Mouse (Mus musculus): ENCODE measurements around the gene Carm1. TPM values are rescaled to one million over a fixed set of nuclear protein-coding genes. Genes with fewer than 3 reads are reported as not detected.

Carm1 gene
- polyA plus RNA-seq, 1 experiment from 2014 or later: 44.0 TPM

DNA sequence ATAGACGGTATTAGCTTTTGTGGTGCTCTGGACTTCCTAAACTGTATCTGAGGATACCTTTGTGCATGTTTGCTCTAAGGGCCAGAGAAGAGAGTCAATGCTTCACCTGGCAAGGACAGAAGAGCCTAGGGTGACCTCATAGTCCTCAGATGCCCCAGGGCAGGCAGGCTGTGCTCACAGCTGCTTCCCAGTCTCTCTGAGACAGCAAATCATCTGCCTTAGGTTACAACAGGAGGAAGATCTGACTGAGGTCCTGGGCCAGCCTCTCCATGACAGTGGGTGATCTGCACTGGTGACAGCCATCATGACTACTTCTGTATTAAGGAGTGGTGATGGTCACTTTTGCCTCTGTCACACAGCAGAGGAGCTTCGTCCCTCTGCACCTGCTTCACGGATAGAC is 12.5 kb downstream of the Carm1 start:
- Histone ChIP-seq H3K27ac (ENCODE audit: low read depth, low read length) (peak overlapping the region; percentile 85), H3K4me3 (ENCODE audit: low read depth, low read length) (no peak overlapping the region), H3K27me3 (ENCODE audit: control insufficient read depth, insufficient read depth, low read length) (no peaks in the 10 kb centered on the region), H3K9me3 (replicated peaks; ENCODE audit: control insufficient read depth, low read length) (no peaks in the 10 kb centered on the region), H3K4me2 (peak overlapping the region; percentile 19; the same call in 1 of the 2 replicates), H3K9ac (ENCODE audit: low read depth, low read length) (no peak overlapping the region; the same call in 1 of the 2 replicates), H3K4me1 (ENCODE audit: control insufficient read depth, insufficient read depth, low read length) (peaks cover 23% of the 10 kb centered on the region), H3K36me3 (ENCODE audit: control insufficient read depth, insufficient read depth, low read length) (peaks cover 9% of the 10 kb centered on the region)
- WGBS (ENCODE audit: insufficient replicate concordance): 89% methylated on average over 3 of the region's 3 CpGs
- no peak for ATAC-seq (replicated peaks; ENCODE audit: insufficient number of reproducible peaks, low FRiP score, low TSS enrichment)

DNA sequence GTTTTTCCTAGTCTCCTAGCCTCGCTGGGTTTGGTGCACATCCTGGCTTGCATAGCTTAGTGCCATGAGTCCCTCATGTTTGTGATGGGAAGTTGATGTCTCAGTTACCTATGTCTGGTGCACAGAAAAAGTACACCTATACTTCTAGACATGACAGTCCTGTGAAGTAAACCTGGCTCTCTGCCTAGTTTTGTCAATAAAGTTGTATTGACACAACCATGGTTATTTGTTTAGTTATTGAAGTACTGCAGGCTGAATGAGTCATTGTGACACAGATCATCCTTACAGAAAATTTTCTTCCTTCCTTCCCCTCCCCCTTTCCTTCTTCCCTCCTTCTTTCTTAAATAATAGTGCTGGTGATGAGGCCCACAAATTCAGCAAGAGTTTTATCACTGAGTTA is 17.7 kb downstream of the Carm1 start:
- Histone ChIP-seq H3K9me3 (replicated peaks; ENCODE audit: control insufficient read depth, low read length) (no peaks in the 10 kb centered on the region), H3K36me3 (ENCODE audit: control insufficient read depth, insufficient read depth, low read length) (peaks cover 8% of the 10 kb centered on the region), H3K4me3 (ENCODE audit: low read depth, low read length) (no peak overlapping the region), H3K9ac (ENCODE audit: low read depth, low read length) (no peak overlapping the region), H3K27ac (ENCODE audit: low read depth, low read length) (no peak overlapping the region), H3K27me3 (ENCODE audit: control insufficient read depth, insufficient read depth, low read length) (no peaks in the 10 kb centered on the region), H3K4me1 (ENCODE audit: control insufficient read depth, insufficient read depth, low read length) (peaks cover 11% of the 10 kb centered on the region), H3K4me2 (no peak overlapping the region)
- no peak for ATAC-seq (replicated peaks; ENCODE audit: insufficient number of reproducible peaks, low FRiP score, low TSS enrichment)
- 67% methylated on average over 1 of the region's 1 CpGs for WGBS (ENCODE audit: insufficient replicate concordance)

GRCm38 (mm10) chr9:21565004-21565586 is 18.4 kb downstream of the Carm1 start:
- H3K36me3 ChIP-seq (ENCODE audit: control insufficient read depth, insufficient read depth, low read length): peaks cover 15% of the 10 kb centered on the region
- H3K4me1 ChIP-seq (ENCODE audit: control insufficient read depth, insufficient read depth, low read length): peaks cover 11% of the 10 kb centered on the region
- no peaks in the 10 kb centered on the region for H3K9me3 ChIP-seq (replicated peaks; ENCODE audit: control insufficient read depth, low read length)
- ATAC-seq (replicated peaks; ENCODE audit: insufficient number of reproducible peaks, low FRiP score, low TSS enrichment): no peak
- H3K27me3 ChIP-seq (ENCODE audit: control insufficient read depth, insufficient read depth, low read length): no peaks in the 10 kb centered on the region
- no peak overlapping the region for H3K4me3 ChIP-seq (ENCODE audit: low read depth, low read length)
- no peak overlapping the region for H3K4me2 ChIP-seq
- WGBS (ENCODE audit: insufficient replicate concordance): 62% methylated on average over 4 of the region's 4 CpGs
- H3K9ac ChIP-seq (ENCODE audit: low read depth, low read length): no peak overlapping the region
- H3K27ac ChIP-seq (ENCODE audit: low read depth, low read length): no peak overlapping the region

- H3K36me3 ChIP-seq (ENCODE audit: control insufficient read depth, insufficient read depth, low read length): peaks cover 22% of the 10 kb centered on the region
- H3K4me1 ChIP-seq (ENCODE audit: control insufficient read depth, insufficient read depth, low read length): peaks cover 11% of the 10 kb centered on the region
- H3K4me2 ChIP-seq: no peak overlapping the region
- no peak overlapping the region for H3K9ac ChIP-seq (ENCODE audit: low read depth, low read length)
- no peak for ATAC-seq (replicated peaks; ENCODE audit: insufficient number of reproducible peaks, low FRiP score, low TSS enrichment)
- H3K27me3 ChIP-seq (ENCODE audit: control insufficient read depth, insufficient read depth, low read length): no peaks in the 10 kb centered on the region
- H3K4me3 ChIP-seq (ENCODE audit: low read depth, low read length): no peak overlapping the region
- WGBS (ENCODE audit: insufficient replicate concordance): 80% methylated on average over 1 of the region's 1 CpGs
- no peaks in the 10 kb centered on the region for H3K9me3 ChIP-seq (replicated peaks; ENCODE audit: control insufficient read depth, low read length)
- no peak overlapping the region for H3K27ac ChIP-seq (ENCODE audit: low read depth, low read length)
Measured at GRCm38 (mm10) chr9:21566538-21566937, 19.8 kb downstream of the Carm1 start.

DNA sequence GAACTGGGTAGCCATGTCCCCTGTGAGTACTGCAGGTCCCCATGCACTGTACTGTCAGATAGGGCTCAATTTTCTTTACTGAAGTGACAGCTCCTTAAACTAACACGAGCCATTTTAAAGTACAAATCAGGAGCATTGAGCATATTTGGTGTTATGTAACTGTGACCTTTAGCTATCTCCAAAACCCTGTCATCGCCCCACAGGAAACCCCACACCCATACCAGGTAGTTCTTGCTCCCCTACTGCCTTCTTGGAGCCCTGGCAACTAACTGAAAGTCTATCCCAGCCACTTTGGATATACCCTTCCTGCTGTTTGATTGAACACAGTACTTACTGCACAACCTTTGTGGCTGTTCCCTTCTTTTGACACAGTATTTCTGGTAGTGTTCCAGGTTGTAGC is 20.4 kb downstream of the Carm1 start:
- H3K36me3 ChIP-seq (ENCODE audit: control insufficient read depth, insufficient read depth, low read length): peaks cover 24% of the 10 kb centered on the region
- H3K9ac ChIP-seq (ENCODE audit: low read depth, low read length): no peak overlapping the region
- no peaks in the 10 kb centered on the region for H3K9me3 ChIP-seq (replicated peaks; ENCODE audit: control insufficient read depth, low read length)
- no peak overlapping the region for H3K4me3 ChIP-seq (ENCODE audit: low read depth, low read length)
- peaks cover 11% of the 10 kb centered on the region for H3K4me1 ChIP-seq (ENCODE audit: control insufficient read depth, insufficient read depth, low read length)
- no peak overlapping the region for H3K27ac ChIP-seq (ENCODE audit: low read depth, low read length)
- WGBS (ENCODE audit: insufficient replicate concordance): 79% methylated on average over 2 of the region's 2 CpGs
- no peak for ATAC-seq (replicated peaks; ENCODE audit: insufficient number of reproducible peaks, low FRiP score, low TSS enrichment)
- H3K27me3 ChIP-seq (ENCODE audit: control insufficient read depth, insufficient read depth, low read length): no peaks in the 10 kb centered on the region
- H3K4me2 ChIP-seq: no peak overlapping the region

GRCm38 (mm10) chr9:21568657-21569255 is 22.1 kb downstream of the Carm1 start:
- Histone ChIP-seq H3K36me3 (ENCODE audit: control insufficient read depth, insufficient read depth, low read length) (peaks cover 30% of the 10 kb centered on the region), H3K9ac (ENCODE audit: low read depth, low read length) (no peak overlapping the region)

GRCm38 (mm10) chr9:21574012-21574801 is 27.5 kb downstream of the Carm1 start:
- Histone ChIP-seq H3K27ac (ENCODE audit: low read depth, low read length) (no peak overlapping the region), H3K4me3 (ENCODE audit: low read depth, low read length) (no peak overlapping the region), H3K27me3 (ENCODE audit: control insufficient read depth, insufficient read depth, low read length) (no peaks in the 10 kb centered on the region), H3K4me2 (no peak overlapping the region), H3K9me3 (replicated peaks; ENCODE audit: control insufficient read depth, low read length) (no peaks in the 10 kb centered on the region), H3K9ac (ENCODE audit: low read depth, low read length) (no peak overlapping the region), H3K36me3 (ENCODE audit: control insufficient read depth, insufficient read depth, low read length) (peaks cover 51% of the 10 kb centered on the region), H3K4me1 (ENCODE audit: control insufficient read depth, insufficient read depth, low read length) (no peaks in the 10 kb centered on the region)
- WGBS (ENCODE audit: insufficient replicate concordance): 88% methylated on average over 8 of the region's 8 CpGs
- no peak for ATAC-seq (replicated peaks; ENCODE audit: insufficient number of reproducible peaks, low FRiP score, low TSS enrichment)

More at GRCm38 (mm10) chr9:21568657-21569255, 22.1 kb downstream of the Carm1 start:
- no peaks in the 10 kb centered on the region for H3K27me3 ChIP-seq (ENCODE audit: control insufficient read depth, insufficient read depth, low read length)
- no peak for ATAC-seq (replicated peaks; ENCODE audit: insufficient number of reproducible peaks, low FRiP score, low TSS enrichment)
- no peak overlapping the region for H3K27ac ChIP-seq (ENCODE audit: low read depth, low read length)
- no peak overlapping the region for H3K4me2 ChIP-seq
- WGBS (ENCODE audit: insufficient replicate concordance): 88% methylated on average over 8 of the region's 8 CpGs
- H3K9me3 ChIP-seq (replicated peaks; ENCODE audit: control insufficient read depth, low read length): no peaks in the 10 kb centered on the region
- peaks cover 11% of the 10 kb centered on the region for H3K4me1 ChIP-seq (ENCODE audit: control insufficient read depth, insufficient read depth, low read length)
- H3K4me3 ChIP-seq (ENCODE audit: low read depth, low read length): no peak overlapping the region

- no peak for ATAC-seq (replicated peaks; ENCODE audit: insufficient number of reproducible peaks, low FRiP score, low TSS enrichment)
- H3K36me3 ChIP-seq (ENCODE audit: control insufficient read depth, insufficient read depth, low read length): peaks cover 43% of the 10 kb centered on the region
- 92% methylated on average over 10 of the region's 10 CpGs for WGBS (ENCODE audit: insufficient replicate concordance)
Measured at GRCm38 (mm10) chr9:21575253-21575652, 28.6 kb downstream of the Carm1 start.

More at GRCm38 (mm10) chr9:21575253-21575652, 28.6 kb downstream of the Carm1 start:
- H3K9me3 ChIP-seq (replicated peaks; ENCODE audit: control insufficient read depth, low read length): no peaks in the 10 kb centered on the region
- no peak overlapping the region for H3K4me3 ChIP-seq (ENCODE audit: low read depth, low read length)
- no peak overlapping the region for H3K4me2 ChIP-seq
- H3K4me1 ChIP-seq (ENCODE audit: control insufficient read depth, insufficient read depth, low read length): no peaks in the 10 kb centered on the region
- no peak overlapping the region for H3K9ac ChIP-seq (ENCODE audit: low read depth, low read length)
- H3K27ac ChIP-seq (ENCODE audit: low read depth, low read length): no peak overlapping the region
- no peaks in the 10 kb centered on the region for H3K27me3 ChIP-seq (ENCODE audit: control insufficient read depth, insufficient read depth, low read length)
